Mouse (Mus musculus) MEL (cell line): Measurements from ENCODE around the gene Pfdn6.
A peak's percentile ranks its signal among the peaks of the same experiment; 100 is the strongest.

ENCODE experiments used
- CTCF ChIP-seq, 3 experiments: IDR thresholded peaks in 2 of 3; conservative IDR thresholded peaks in 1 of 3; 2 replicates each; pipeline ENCODE4 v1.5.1; 2011 to 2012; ENCODE audit warnings: low read length in 3 of 3, low read depth in 2 of 3, mild to moderate bottlenecking in 2 of 3, improper control_type of control experiment in 1 of 3, inconsistent platforms in 1 of 3, mixed read lengths in 1 of 3, moderate library complexity in 1 of 3; ENCODE audit not compliant: control insufficient read depth in 1 of 3, insufficient read depth in 1 of 3, poor library complexity in 1 of 3, severe bottlenecking in 1 of 3
- E2F4 ChIP-seq: IDR thresholded peaks from 2 replicates; pipeline ENCODE4 v1.6.1; 2011; ENCODE audit warnings: low read depth, low read length, improper control_type of control experiment, borderline replicate concordance
- KAT2A ChIP-seq: conservative IDR thresholded peaks from 2 replicates; pipeline ENCODE4 v1.6.1; 2012; ENCODE audit warnings: low read depth, low read length, improper control_type of control experiment, inconsistent platforms
- MYC ChIP-seq: IDR thresholded peaks from 2 replicates; pipeline ENCODE4 v1.6.1; 2011; ENCODE audit warnings: low read depth, mild to moderate bottlenecking, low read length, improper control_type of control experiment, moderate library complexity
- NRF1 ChIP-seq: IDR thresholded peaks from 2 replicates; pipeline ENCODE4 v1.6.1; 2014; ENCODE audit warnings: low read depth, mild to moderate bottlenecking, inconsistent platforms, low read length, improper control_type of control experiment, moderate library complexity; ENCODE audit not compliant: poor library complexity, insufficient read depth, severe bottlenecking
- POLR2A ChIP-seq, 2 experiments: IDR thresholded peaks; 2 replicates each; pipeline ENCODE4 v1.6.1; 2011 to 2012; ENCODE audit warnings: low read length in 2 of 2, mild to moderate bottlenecking in 2 of 2, control low read depth in 1 of 2, improper control_type of control experiment in 1 of 2, low read depth in 1 of 2, moderate library complexity in 1 of 2; ENCODE audit not compliant: control insufficient read depth in 1 of 2, insufficient read depth in 1 of 2, poor library complexity in 1 of 2
- POLR2AphosphoS2 ChIP-seq: IDR thresholded peaks from 2 replicates; pipeline ENCODE4 v1.6.1; 2011; ENCODE audit warnings: low read length, improper control_type of control experiment
- RAD21 ChIP-seq: IDR thresholded peaks from 2 replicates; pipeline ENCODE4 v1.6.1; 2011; ENCODE audit warnings: mild to moderate bottlenecking, low read depth, low read length, improper control_type of control experiment
- SIN3A ChIP-seq: IDR thresholded peaks from 2 replicates; pipeline ENCODE4 v1.6.1; 2012; ENCODE audit warnings: low read length, improper control_type of control experiment, inconsistent platforms
- TAL1 ChIP-seq: IDR thresholded peaks from 2 replicates; pipeline ENCODE4 v1.6.1; 2012; ENCODE audit warnings: mild to moderate bottlenecking, inconsistent platforms, low read length, moderate library complexity, mixed read lengths
- TCF12 ChIP-seq: IDR thresholded peaks from 2 replicates; pipeline ENCODE4 v1.6.1; 2014; ENCODE audit warnings: low read depth, mild to moderate bottlenecking, inconsistent platforms, low read length, improper control_type of control experiment, moderate library complexity

GRCm38 (mm10) chr17:33890533-33891059 is 49.5 kb downstream of the Pfdn6 start, which contains the start of gene Kifc1:
- TF ChIP-seq TAL1, result no peak
- peak; percentile 62 to 75 for TF ChIP-seq POLR2A (IDR thresholded peaks at IDR 0.05; ENCODE audit: control insufficient read depth in 1 of 2, insufficient read depth in 1 of 2, low read depth in 1 of 2, low read length in 2 of 2, poor library complexity in 1 of 2)
- no peak; the same call in 1 of the 2 replicates for TF ChIP-seq TCF12
- peak; percentile 78 to 89 (median 79) for TF ChIP-seq CTCF (IDR thresholded peaks at IDR 0.05 in 2 of 3, conservative IDR thresholded peaks at IDR 0.05 in 1 of 3; ENCODE audit: control insufficient read depth in 1 of 3, insufficient read depth in 1 of 3, low read depth in 2 of 3, low read length in 3 of 3, poor library complexity in 1 of 3, severe bottlenecking in 1 of 3)
- peak; percentile 62; the same call in 1 of the 2 replicates for TF ChIP-seq KAT2A
- TF ChIP-seq POLR2AphosphoS2, result no peak
- peak; percentile 81 for TF ChIP-seq NRF1
- peak; percentile 92 for TF ChIP-seq SIN3A
- TF ChIP-seq RAD21, result no peak; the same call in 1 of the 2 replicates
- TF ChIP-seq E2F4, result no peak
- TF ChIP-seq MYC, result peak; percentile 95
